Mouse (Mus musculus) lung, embryonic 16.5 days (tissue): ENCODE data around the gene Sema5b. TPM values are rescaled to one million over a fixed set of nuclear protein-coding genes. Genes with fewer than 3 reads are reported as not detected.
"Not testable (repeated sequence)": the region's sequence is repeated elsewhere in the genome, so short reads cannot be mapped to it uniquely, and the experiment has no call there.

ENCODE experiments used
- ATAC-seq: fragments of 200-750 bp; cut with Nextera tagmentation; 2 replicates; pipeline ENCODE4 v1.8.0; 2017; ENCODE audit warnings: low read depth, mild to moderate bottlenecking, moderate library complexity
- H3K27ac ChIP-seq: fragments of 300-500 bp; sonication (generic); 2 replicates; pipeline ENCODE4 v1.5.1; 2014; ENCODE audit warnings: mild to moderate bottlenecking, control low read depth, low read length
- H3K27me3 ChIP-seq: fragments of 300-500 bp; sonication (generic); 2 replicates; pipeline ENCODE4 v1.6.1; 2014; ENCODE audit warnings: low read depth, low read length, mixed read lengths; ENCODE audit not compliant: control insufficient read depth, insufficient read depth
- H3K36me3 ChIP-seq: fragments of 300-500 bp; sonication (generic); 2 replicates; pipeline ENCODE4 v1.6.1; 2014; ENCODE audit warnings: low read length; ENCODE audit not compliant: control insufficient read depth, insufficient read depth
- H3K4me1 ChIP-seq: fragments of 300-500 bp; sonication (generic); replicated peaks from 2 replicates; pipeline ENCODE4 v1.6.1; 2014; ENCODE audit warnings: low read length, mixed read lengths; ENCODE audit not compliant: control insufficient read depth, insufficient read depth
- H3K4me2 ChIP-seq: fragments of 300-500 bp; sonication (generic); 2 replicates; pipeline ENCODE4 v1.6.1; 2014; ENCODE audit warnings: low read depth, low read length, control low read depth
- H3K4me3 ChIP-seq: fragments of 300-500 bp; sonication (generic); 2 replicates; pipeline ENCODE4 v1.5.1; 2014; ENCODE audit warnings: mild to moderate bottlenecking, low read length, control low read depth
- H3K9ac ChIP-seq: fragments of 300-500 bp; sonication (generic); 2 replicates; pipeline ENCODE4 v1.6.1; 2014; ENCODE audit warnings: low read length, control low read depth
- H3K9me3 ChIP-seq: fragments of 300-500 bp; sonication (generic); 2 replicates; pipeline ENCODE4 v1.6.1; 2016; ENCODE audit warnings: low read length; ENCODE audit not compliant: control insufficient read depth
- WGBS: fragments of 180-500 bp; shearing (Covaris S2); extraction: QIAGEN DNeasy Blood & Tissue Kit; methylation state at CpG from one replicate; pipeline ENCODE4 v1.1.7; 2014; 5-methylcytosine and 5-hydroxymethylcytosine counted together
- polyA plus RNA-seq: library from polyadenylated mRNA; unstranded; fragments of >200 nt; fragmentation: Nextera tagmentation; extraction: Ambion mirVana; gene quantifications from 2 replicates; pipeline ENCODE4 v1.2.1, GENCODE M21; 2015

Sema5b gene
- polyA plus RNA-seq, 1 experiment from 2014 or later = 2.4 TPM

GRCm38 (mm10) chr16:35542421-35542780 is 1.5 kb downstream of the Sema5b start:
- no peak for ATAC-seq
- peak overlapping the region; percentile 97 for H3K4me2 ChIP-seq
- peaks cover 17% of the 10 kb centered on the region; the same call in 1 of the 2 replicates for H3K4me1 ChIP-seq
- no peaks in the 10 kb centered on the region for H3K9me3 ChIP-seq
- H3K27ac ChIP-seq = no peak overlapping the region
- H3K36me3 ChIP-seq = no peaks in the 10 kb centered on the region
- peak overlapping the region; percentile 59 for H3K4me3 ChIP-seq
- peaks cover 53% of the 10 kb centered on the region for H3K27me3 ChIP-seq
- WGBS = 3% methylated on average over 27 of the region's 27 CpGs
- no peak overlapping the region; the same call in 1 of the 2 replicates for H3K9ac ChIP-seq

GRCm38 (mm10) chr16:35545723-35546122 is 4.8 kb downstream of the Sema5b start:
- Histone ChIP-seq H3K9me3 (no peaks in the 10 kb centered on the region), H3K27me3 (peaks cover 34% of the 10 kb centered on the region)
- WGBS = 71% methylated on average over 4 of the region's 4 CpGs

GRCm38 (mm10) chr16:35547966-35548365 is 7.0 kb downstream of the Sema5b start:
- no peak for ATAC-seq
- Histone ChIP-seq H3K27me3 (peaks cover 12% of the 10 kb centered on the region), H3K4me1 (no peaks in the 10 kb centered on the region), H3K36me3 (no peaks in the 10 kb centered on the region), H3K4me3 (no peak overlapping the region), H3K9ac (no peak overlapping the region), H3K4me2 (no peak overlapping the region), H3K9me3 (no peaks in the 10 kb centered on the region), H3K27ac (no peak overlapping the region)

More at GRCm38 (mm10) chr16:35545723-35546122, 4.8 kb downstream of the Sema5b start:
- H3K4me2 ChIP-seq = no peak overlapping the region
- H3K4me3 ChIP-seq = no peak overlapping the region
- no peak overlapping the region for H3K9ac ChIP-seq
- no peaks in the 10 kb centered on the region for H3K36me3 ChIP-seq
- ATAC-seq = no peak
- H3K4me1 ChIP-seq = peaks cover 12% of the 10 kb centered on the region; the same call in 1 of the 2 replicates
- no peak overlapping the region for H3K27ac ChIP-seq

- no peak overlapping the region for H3K9ac ChIP-seq
- H3K4me2 ChIP-seq = no peak overlapping the region
- no peak overlapping the region for H3K27ac ChIP-seq
- 95% methylated on average over 2 of the region's 2 CpGs for WGBS
- no peak for ATAC-seq
- H3K4me3 ChIP-seq = no peak overlapping the region
- no peaks in the 10 kb centered on the region for H3K9me3 ChIP-seq
- H3K4me1 ChIP-seq = no peaks in the 10 kb centered on the region
- H3K27me3 ChIP-seq = peaks cover 2% of the 10 kb centered on the region; the same call in 1 of the 2 replicates
- no peaks in the 10 kb centered on the region for H3K36me3 ChIP-seq
Measured at GRCm38 (mm10) chr16:35549354-35549753, 8.4 kb downstream of the Sema5b start.

DNA sequence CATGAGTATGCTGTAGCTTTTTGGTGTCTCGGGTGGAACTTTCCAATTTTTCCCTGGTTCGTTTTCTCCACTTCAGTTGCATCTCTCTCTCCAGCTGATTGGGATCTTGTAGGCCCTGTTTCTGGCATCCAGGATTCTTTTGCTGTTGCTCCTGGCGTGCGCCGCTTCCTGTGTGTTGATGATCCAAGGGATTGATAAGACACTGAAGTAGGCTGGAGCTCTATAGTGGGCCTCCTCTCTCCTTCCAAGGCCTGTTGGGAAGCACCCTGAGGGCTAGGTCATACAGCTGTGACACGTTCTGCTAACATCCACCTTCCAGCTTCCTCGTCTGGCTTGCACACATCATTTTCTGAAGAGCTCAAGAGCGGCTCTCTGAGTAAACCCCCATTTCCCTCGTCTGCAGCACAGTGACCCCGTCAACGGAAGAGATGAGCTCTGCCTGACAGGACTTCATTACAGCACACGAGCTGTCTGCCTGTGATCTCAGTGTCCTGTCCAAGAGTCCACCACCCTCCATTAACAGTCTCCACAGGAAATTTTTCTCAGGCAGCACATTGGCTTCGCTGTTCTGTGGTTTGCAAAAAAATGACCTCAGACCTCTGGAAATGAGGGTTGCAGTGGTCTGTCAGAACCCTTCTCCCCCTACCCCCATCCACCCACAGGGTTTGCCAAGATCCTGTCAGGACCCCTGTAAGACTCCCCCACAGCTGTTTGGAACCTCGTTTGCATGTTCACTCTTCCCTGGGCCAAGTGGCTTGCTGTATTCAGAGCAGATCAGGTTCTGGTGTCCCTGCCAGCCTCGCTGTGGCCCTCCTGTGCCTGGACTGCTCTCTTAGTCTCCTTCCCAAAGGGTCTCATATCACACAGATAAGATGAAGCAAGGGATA is 14.9 kb downstream of the Sema5b start:
- Histone ChIP-seq H3K4me3 (no peak overlapping the region), H3K4me1 (no peaks in the 10 kb centered on the region), H3K27me3 (no peaks in the 10 kb centered on the region), H3K9ac (no peak overlapping the region), H3K27ac (no peak overlapping the region), H3K4me2 (no peak overlapping the region), H3K36me3 (no peaks in the 10 kb centered on the region), H3K9me3 (no peaks in the 10 kb centered on the region)
- WGBS = 46% methylated on average over 15 of the region's 15 CpGs
- peak; percentile 66 for ATAC-seq

- H3K27ac ChIP-seq = no peak overlapping the region
- H3K4me1 ChIP-seq = no peaks in the 10 kb centered on the region
- no peaks in the 10 kb centered on the region for H3K27me3 ChIP-seq
- no peaks in the 10 kb centered on the region for H3K9me3 ChIP-seq
- 71% methylated on average over 6 of the region's 6 CpGs for WGBS
- ATAC-seq = no peak
- no peaks in the 10 kb centered on the region for H3K36me3 ChIP-seq
- no peak overlapping the region for H3K4me3 ChIP-seq
- no peak overlapping the region for H3K9ac ChIP-seq
- H3K4me2 ChIP-seq = no peak overlapping the region
Measured at GRCm38 (mm10) chr16:35557038-35557437, 16.1 kb downstream of the Sema5b start.

DNA sequence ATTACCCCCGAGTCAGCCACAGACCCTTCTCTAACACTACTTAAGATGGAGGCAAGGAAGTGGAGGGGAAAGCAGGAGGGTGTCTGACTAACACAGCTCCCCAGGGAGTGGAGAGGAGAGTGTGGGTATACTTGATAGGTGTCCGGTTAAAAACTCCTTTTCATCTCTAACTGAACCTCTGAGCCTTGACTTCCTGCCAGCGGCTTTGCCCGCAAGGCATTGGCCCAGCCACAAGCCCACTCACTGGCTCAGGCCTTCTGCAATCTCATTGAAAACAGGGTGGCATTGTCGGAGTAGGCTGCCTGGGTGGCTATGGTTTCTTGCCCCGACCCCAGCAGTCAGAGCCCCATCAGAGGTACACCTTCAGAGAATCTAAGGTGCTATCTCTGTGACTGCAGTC is 20.6 kb downstream of the Sema5b start:
- no peak overlapping the region for H3K27ac ChIP-seq
- no peak overlapping the region for H3K4me2 ChIP-seq
- H3K27me3 ChIP-seq = no peaks in the 10 kb centered on the region
- no peaks in the 10 kb centered on the region for H3K9me3 ChIP-seq
- no peaks in the 10 kb centered on the region for H3K36me3 ChIP-seq
- no peak for ATAC-seq
- H3K4me3 ChIP-seq = no peak overlapping the region
- H3K4me1 ChIP-seq = no peaks in the 10 kb centered on the region
- no peak overlapping the region for H3K9ac ChIP-seq
- WGBS = 59% methylated on average over 6 of the region's 6 CpGs

GRCm38 (mm10) chr16:35564246-35564905 is 23.4 kb downstream of the Sema5b start:
- Histone ChIP-seq H3K4me2 (no peak overlapping the region), H3K9ac (no peak overlapping the region), H3K9me3 (no peaks in the 10 kb centered on the region), H3K36me3 (no peaks in the 10 kb centered on the region), H3K4me3 (no peak overlapping the region), H3K27ac (no peak overlapping the region), H3K27me3 (no peaks in the 10 kb centered on the region), H3K4me1 (no peaks in the 10 kb centered on the region)
- ATAC-seq = no peak
- WGBS = 66% methylated on average over 22 of the region's 22 CpGs

DNA sequence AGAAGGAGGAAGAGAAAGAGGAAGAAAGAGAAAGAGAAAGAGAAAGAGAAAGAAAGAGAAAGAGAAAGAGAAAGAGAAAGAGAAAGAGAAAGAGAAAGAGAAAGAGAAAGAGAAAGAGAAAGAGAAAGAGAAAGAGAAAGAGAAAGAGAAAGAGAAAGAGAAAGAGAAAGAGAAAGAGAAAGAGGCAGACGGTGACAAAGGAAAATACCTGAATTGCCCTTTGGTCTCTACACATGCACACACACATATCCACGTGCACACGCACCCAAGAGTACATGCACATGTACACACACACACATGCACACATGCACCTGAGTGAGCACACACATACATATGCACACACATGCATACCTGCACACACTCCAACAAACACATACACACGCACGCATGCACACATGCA is 24.7 kb downstream of the Sema5b start:
- H3K36me3 ChIP-seq, ATAC-seq, H3K4me2 ChIP-seq, H3K9ac ChIP-seq, H3K4me3 ChIP-seq, H3K4me1 ChIP-seq, H3K9me3 ChIP-seq, H3K27me3 ChIP-seq, H3K27ac ChIP-seq: not testable (repeated sequence)
- 96% methylated on average over 5 of the region's 5 CpGs for WGBS
